Mouse (Mus musculus): ENCODE measurements at regions not wholly inside any gene's neighbourhood (a gene's known extent, or its start where the extent isn't known, plus 50 kb on each side); places are given as distances from the start of the nearest gene placed in this dataset.

- no peak for DNase-seq (ENCODE audit: low spot score in 2 of 2)
Measured at GRCm38 (mm10) chr13:97394756-97395454, 154.0 kb downstream of the Enc1 start.

- DNase-seq (ENCODE audit: low spot score in 2 of 2): no peak
Measured at GRCm38 (mm10) chr13:97394071-97394470, 153.2 kb downstream of the Enc1 start.

- DNase-seq (ENCODE audit: low spot score in 2 of 2): no peak
Measured at GRCm38 (mm10) chr13:97393456-97393855, 152.6 kb downstream of the Enc1 start.

- DNase-seq (ENCODE audit: low spot score in 2 of 2): no peak
Measured at GRCm38 (mm10) chr13:97390449-97390930, 149.6 kb downstream of the Enc1 start.

- DNase-seq (ENCODE audit: low spot score in 2 of 2): no peak
Measured at GRCm38 (mm10) chr13:97388851-97389479, 148.1 kb downstream of the Enc1 start.

- no peak for DNase-seq (ENCODE audit: low spot score in 2 of 2)
Measured at GRCm38 (mm10) chr13:97386511-97386910, 145.6 kb downstream of the Enc1 start.

GRCm38 (mm10) chr13:97385531-97385930, 144.6 kb downstream of the Enc1 start:
- DNase-seq (ENCODE audit: low spot score in 2 of 2): no peak

GRCm38 (mm10) chr13:97384091-97384777, 143.3 kb downstream of the Enc1 start:
- DNase-seq (ENCODE audit: low spot score in 2 of 2): no peak

GRCm38 (mm10) chr13:97383351-97383750, 142.4 kb downstream of the Enc1 start:
- no peak for DNase-seq (ENCODE audit: low spot score in 2 of 2)

GRCm38 (mm10) chr13:97380366-97380765, 139.5 kb downstream of the Enc1 start:
- DNase-seq (ENCODE audit: low spot score in 2 of 2): no peak

- no peak for DNase-seq (ENCODE audit: low spot score in 2 of 2)
Measured at GRCm38 (mm10) chr13:97376232-97376523, 135.3 kb downstream of the Enc1 start.

- no peak for DNase-seq (ENCODE audit: low spot score in 2 of 2)
Measured at GRCm38 (mm10) chr13:97375501-97376231, 134.8 kb downstream of the Enc1 start.

GRCm38 (mm10) chr13:97372348-97372747, 131.4 kb downstream of the Enc1 start:
- no peak for DNase-seq (ENCODE audit: low spot score in 2 of 2)

- no peak for DNase-seq (ENCODE audit: low spot score in 2 of 2)
Measured at GRCm38 (mm10) chr13:97371200-97371599, 130.3 kb downstream of the Enc1 start.

- no peak for DNase-seq (ENCODE audit: low spot score in 2 of 2)
Measured at GRCm38 (mm10) chr13:97366723-97367122, 125.8 kb downstream of the Enc1 start.

GRCm38 (mm10) chr13:97365557-97366244, 124.8 kb downstream of the Enc1 start:
- no peak for DNase-seq (ENCODE audit: low spot score in 2 of 2)

GRCm38 (mm10) chr13:97365004-97365403, 124.1 kb downstream of the Enc1 start:
- no peak for DNase-seq (ENCODE audit: low spot score in 2 of 2)

- DNase-seq (ENCODE audit: low spot score in 2 of 2): peak; percentile 14 to 30
Measured at GRCm38 (mm10) chr13:97363765-97364164, 122.9 kb downstream of the Enc1 start.

- DNase-seq (ENCODE audit: low spot score in 2 of 2): no peak
Measured at GRCm38 (mm10) chr13:97363214-97363613, 122.3 kb downstream of the Enc1 start.

GRCm38 (mm10) chr13:97360551-97360950, 119.6 kb downstream of the Enc1 start:
- no peak for DNase-seq (ENCODE audit: low spot score in 2 of 2)

- no peak for DNase-seq (ENCODE audit: low spot score in 2 of 2)
Measured at GRCm38 (mm10) chr13:97358781-97359305, 117.9 kb downstream of the Enc1 start.
